Mouse (Mus musculus) left cerebral cortex, postnatal 14 days (tissue): ENCODE results near the gene Spout1. TPM values are rescaled to one million over a fixed set of nuclear protein-coding genes. Genes with fewer than 3 reads are reported as not detected.
"Not testable (repeated sequence)": the region's sequence is repeated elsewhere in the genome, so short reads cannot be mapped to it uniquely, and the experiment has no call there.

Experiments used
- DNase-seq, 2 experiments: peaks; one replicate each; pipeline ENCODE4 v3.0.0; 2021 to 2022; ENCODE audit warnings: low spot score in 2 of 2, mixed read lengths in 1 of 2
- intact Hi-C: fragments of 180-260 bp; cut with DNase I; formaldehyde crosslinking; loops from one replicate; pipeline ENCODE4 v1.15.1; 2025
- total RNA-seq, 2 experiments: library from RNA; stranded (reverse); gene quantifications; 2 replicates each; pipeline ENCODE4 v1.2.3; 2021

Gene Spout1
- total RNA-seq, 2 experiments from 2014 or later, result 36.3 to 37.0 TPM

GRCm38 (mm10) chr2:30134928-30135620 is 43.2 kb downstream of the Spout1 start:
- intact Hi-C loops, result no loop called here
- no peak for DNase-seq

DNA sequence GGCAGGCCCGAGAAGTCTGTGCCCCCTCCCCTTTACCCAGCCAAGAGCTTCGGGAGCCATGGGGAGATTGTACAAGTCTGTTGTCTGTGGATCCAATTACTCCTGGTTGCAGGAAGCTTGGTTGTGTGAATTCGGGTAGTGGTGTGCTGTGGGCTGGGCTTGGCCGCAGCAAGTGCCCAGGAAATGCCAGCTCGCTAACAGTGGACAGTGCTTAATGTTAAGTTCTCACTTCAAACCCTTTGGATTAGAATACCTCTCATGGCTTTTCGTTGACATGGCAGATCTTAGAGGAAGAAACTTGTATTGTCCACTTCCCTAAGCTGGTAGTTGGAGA is 43.9 kb downstream of the Spout1 start:
- intact Hi-C loops, result no loop called here
- DNase-seq, result no peak

DNA sequence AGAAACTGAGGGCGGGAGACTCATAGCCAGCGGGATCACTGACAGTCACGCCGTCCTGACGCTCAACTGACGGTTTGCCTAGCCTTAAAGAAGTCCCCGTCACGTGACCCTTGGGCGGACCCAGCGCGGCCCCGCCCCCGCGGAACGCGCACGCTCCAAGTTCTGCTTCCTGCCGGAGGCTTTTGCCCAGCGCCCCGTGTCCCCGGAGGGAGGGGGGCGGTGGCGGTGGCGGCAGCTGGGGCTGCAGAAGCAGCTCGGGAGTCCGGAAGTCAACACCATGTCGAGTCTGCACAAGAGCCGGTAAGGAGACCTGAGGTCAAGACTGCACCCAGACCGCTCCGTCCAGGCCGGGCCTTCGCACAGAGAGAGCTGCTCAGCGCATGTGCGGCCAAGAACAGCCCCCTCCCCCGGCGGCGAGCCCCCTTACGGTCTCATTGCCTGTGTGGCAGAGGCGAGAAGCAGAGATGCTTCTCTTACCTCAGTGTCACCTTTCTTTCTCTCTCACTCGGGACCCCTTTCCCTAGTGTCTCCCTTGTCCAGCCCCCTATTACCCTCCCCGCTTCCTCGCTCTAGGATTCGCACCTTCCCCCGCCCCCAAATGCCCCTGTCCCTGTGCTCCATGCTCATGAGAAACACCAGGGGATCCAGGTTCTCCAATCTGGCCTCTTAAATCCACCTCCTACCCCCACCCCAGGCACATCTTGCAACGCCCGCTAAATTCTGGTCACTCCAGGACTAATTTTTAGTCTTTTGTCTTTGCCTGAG is 44.5 kb downstream of the Spout1 start, which contains the start of gene Tbc1d13:
Gene Tbc1d13 (plus strand): TSS at position 134 of the 765 bp plus-strand sequence.
- intact Hi-C loops, result no loop called here
- DNase-seq, result peak; percentile 98

GRCm38 (mm10) chr2:30132801-30133612 is 45.3 kb downstream of the Spout1 start:
- intact Hi-C loops, result no loop called here
- DNase-seq, result no peak

DNA sequence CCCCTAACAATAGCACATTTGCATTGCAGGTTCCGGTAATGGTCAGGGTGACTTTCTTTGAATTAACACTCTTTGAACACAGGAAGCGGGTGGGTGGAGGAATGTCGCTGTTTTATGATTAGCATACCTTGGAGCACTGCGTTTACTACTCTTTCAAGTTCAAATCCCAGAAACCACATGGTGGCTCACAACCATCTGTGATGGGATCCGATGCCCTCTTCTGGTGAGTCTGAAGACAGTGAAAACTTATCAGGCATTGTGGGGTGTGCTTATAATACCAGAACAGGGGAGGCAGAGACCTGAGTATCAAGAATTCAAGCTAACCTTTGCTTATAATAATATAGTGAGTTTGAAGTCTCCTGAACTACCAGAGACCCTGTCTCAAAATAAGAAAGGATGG is 47.0 kb downstream of the Spout1 start:
- intact Hi-C loops, DNase-seq: not testable (repeated sequence)

GRCm38 (mm10) chr2:30130156-30130555 is 48.1 kb downstream of the Spout1 start:
- intact Hi-C loops, result no loop called here
- no peak for DNase-seq

DNA sequence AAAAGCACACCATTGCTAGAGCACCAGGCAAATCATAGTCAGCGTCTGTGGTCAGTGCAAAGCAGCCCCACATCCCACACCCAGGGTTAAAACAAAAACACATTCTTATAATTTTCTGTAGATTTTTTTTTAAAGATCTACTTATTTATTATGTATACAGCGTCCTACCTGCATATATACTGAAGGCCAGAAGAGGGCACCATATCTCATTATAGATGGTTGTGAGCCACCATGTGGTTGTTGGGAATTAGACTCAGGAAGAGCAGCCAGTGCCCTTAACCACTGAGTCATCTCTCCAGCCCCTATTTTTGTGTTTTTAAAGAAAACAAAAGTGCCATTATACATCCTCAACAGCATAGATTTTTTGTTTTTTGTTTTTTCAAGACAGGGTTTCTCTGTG is 49.5 kb downstream of the Spout1 start:
- DNase-seq, result peak; percentile 51 to 66
- intact Hi-C loops, result loop anchor here (5.0 kb wide), 1 partner anchor 34 kb away; no protein-coding TSS in a partner anchor

DNA sequence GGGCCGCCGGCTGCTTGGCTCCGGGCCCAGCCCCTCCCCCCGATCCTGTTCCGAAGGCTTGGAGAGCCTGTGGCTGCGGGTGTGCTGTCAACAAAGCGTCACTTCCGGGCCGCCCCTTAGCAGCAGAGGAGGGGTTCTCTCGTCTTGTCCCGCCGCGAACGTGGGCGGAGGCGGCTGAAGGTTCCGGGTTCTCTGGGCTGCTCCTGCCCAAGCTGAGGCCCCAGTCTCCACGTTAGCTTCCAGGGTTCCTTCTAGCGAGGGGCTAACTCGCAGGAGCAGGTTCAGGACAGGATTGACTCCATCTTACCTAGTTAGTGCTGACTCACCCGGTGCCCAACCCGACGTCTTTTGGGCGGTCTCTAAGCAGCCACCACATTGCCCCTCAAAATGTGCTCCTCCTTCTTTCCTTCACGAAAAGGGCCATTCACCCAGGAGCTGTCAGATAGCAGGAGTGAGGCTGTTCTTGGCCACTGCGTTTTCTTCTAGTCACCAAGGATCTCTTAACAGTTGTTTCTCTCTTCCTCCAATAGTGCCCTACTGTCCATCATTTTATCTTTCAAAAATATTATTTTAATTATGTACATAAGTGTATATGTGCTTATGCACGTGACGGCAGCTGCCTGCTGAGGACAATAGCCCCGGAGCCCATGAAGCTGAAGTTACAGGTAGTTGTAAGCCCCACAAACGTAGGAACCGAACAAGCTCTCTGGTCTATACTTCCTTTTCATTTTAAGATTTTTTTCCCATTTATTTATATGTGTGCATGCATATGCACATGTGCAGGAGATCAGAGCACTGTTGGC is 53.6 kb downstream of the Spout1 start, which contains the start of gene Zer1:
Gene Zer1 (minus strand): TSS at position 114 of the 803 bp plus-strand sequence.
- intact Hi-C loops, result loop anchor here (5.0 kb wide), 2 partner anchors 38 to 48 kb away; partner anchors contain the start of gene Endog
- DNase-seq, result peak; percentile 94 to 95

DNA sequence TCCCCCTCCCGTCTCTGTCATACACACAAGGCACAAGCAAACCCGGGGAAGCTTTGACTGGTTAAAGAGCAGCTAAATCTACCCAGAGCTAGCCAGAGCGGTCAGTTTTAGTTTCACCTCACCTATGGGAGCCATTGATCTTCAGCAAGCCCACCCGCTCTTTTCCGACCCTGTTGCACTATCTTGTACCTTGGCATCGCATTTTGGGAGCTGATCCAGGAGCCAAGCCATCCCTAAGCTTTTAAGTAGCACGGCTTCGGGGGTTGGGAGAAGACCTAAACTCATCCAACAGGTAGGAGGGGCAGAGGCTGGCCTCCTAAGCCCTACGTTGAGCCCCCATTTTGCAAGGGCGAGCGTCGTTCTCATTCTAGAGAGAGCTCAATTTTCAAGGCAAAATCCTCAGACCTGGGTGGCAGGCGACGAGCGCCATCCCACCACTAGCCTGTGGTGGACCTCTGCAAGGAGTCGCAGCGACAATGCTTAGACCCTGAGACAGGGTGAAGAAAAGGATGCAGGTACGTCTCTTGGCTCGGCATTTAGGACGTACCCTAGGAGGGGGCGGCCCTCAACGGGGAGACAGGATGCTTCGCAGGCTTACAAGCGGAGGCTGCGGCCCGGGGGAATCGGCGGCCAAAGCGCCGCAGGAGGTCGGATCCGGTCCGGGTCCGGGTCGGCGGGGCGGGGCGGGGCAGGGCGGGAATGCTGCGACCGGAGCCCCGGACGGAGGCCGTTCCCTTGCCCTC is 54.4 kb downstream of the Spout1 start:
- DNase-seq, result peak in 1 of 2 experiments; percentile 18
- intact Hi-C loops, result loop anchor here (5.0 kb wide), 1 partner anchor 48 kb away; the partner anchor contains the start of gene Endog

Other genes with a start within 250 kb of the Spout1 start
- 10 to 100 TPM; 35.9 to 37.4 TPM for gene Gle1, start 243.0 kb downstream of the Spout1 start, total RNA-seq
- 1,000 to 10,000 TPM in 1 of 2 experiments, 100 to 1,000 TPM in 1; 952 to 1,021 TPM for gene Sptan1, start 212.9 kb downstream of the Spout1 start, total RNA-seq
- 10 to 100 TPM; 42.6 to 47.8 TPM for gene Wdr34, start 129.6 kb downstream of the Spout1 start, total RNA-seq
- gene Set, start 121.1 kb downstream of the Spout1 start, total RNA-seq, result 100 to 1,000 TPM; 171 to 193 TPM
- gene Pkn3, start 100.8 kb downstream of the Spout1 start, total RNA-seq, result 1 to 10 TPM; 1.8 to 2.2 TPM
- gene Zdhhc12, start 84.8 kb downstream of the Spout1 start, total RNA-seq, result 10 to 100 TPM; 13.0 to 14.1 TPM
- gene Zer1, start 53.9 kb downstream of the Spout1 start, total RNA-seq, result 100 to 1,000 TPM; 135 to 139 TPM
- 10 to 100 TPM; 65.2 to 69.1 TPM for gene Tbc1d13, start 44.7 kb downstream of the Spout1 start, total RNA-seq
- 10 to 100 TPM; 23.0 to 27.5 TPM for gene Endog, start 7.0 kb downstream of the Spout1 start, total RNA-seq
- 10 to 100 TPM; 15.2 to 15.5 TPM for gene Kyat1, start 27.4 kb upstream of the Spout1 start, total RNA-seq
- 10 to 100 TPM; 53.7 to 59.5 TPM for gene Lrrc8a, start 59.3 kb upstream of the Spout1 start, total RNA-seq
- gene Gm28035, start 62.1 kb upstream of the Spout1 start, total RNA-seq, result 1 to 10 TPM; 7.2 to 9.7 TPM
- gene Phyhd1, start 87.7 kb upstream of the Spout1 start, total RNA-seq, result 10 to 100 TPM; 14.1 to 25.7 TPM
- not detected for gene Gm28038, start 102.6 kb upstream of the Spout1 start, total RNA-seq
- gene Dolk, start 107.9 kb upstream of the Spout1 start, total RNA-seq, result 10 to 100 TPM; 25.8 to 29.2 TPM
- 10 to 100 TPM; 20.2 to 20.9 TPM for gene Nup188, start 107.9 kb upstream of the Spout1 start, total RNA-seq
- 100 to 1,000 TPM; 276 to 278 TPM for gene Sh3glb2, start 180.9 kb upstream of the Spout1 start, total RNA-seq
- 100 to 1,000 TPM; 102 to 110 TPM for gene Miga2, start 185.8 kb upstream of the Spout1 start, total RNA-seq
- gene Dolpp1, start 213.8 kb upstream of the Spout1 start, total RNA-seq, result 10 to 100 TPM; 23.9 to 30.9 TPM
- gene Crat, start 237.4 kb upstream of the Spout1 start, total RNA-seq, result 10 to 100 TPM; 45.5 to 47.1 TPM
- gene Ptpa, start 237.6 kb upstream of the Spout1 start, total RNA-seq, result 100 to 1,000 TPM; 143 to 147 TPM